Mouse (Mus musculus) lung, adult 2 months (tissue): Measurements from ENCODE around the gene DXBay18.
"Not testable (repeated sequence)": the region's sequence is repeated elsewhere in the genome, so short reads cannot be mapped to it uniquely, and the experiment has no call there.

Experiments used
- CTCF ChIP-seq: fragments of 200-500 bp; IDR thresholded peaks from 2 replicates; pipeline ENCODE4 v1.5.1; 2011; ENCODE audit warnings: mild to moderate bottlenecking, low read length, control low read depth; ENCODE audit not compliant: insufficient read depth
- POLR2A ChIP-seq: fragments of 200-500 bp; IDR thresholded peaks from 2 replicates; pipeline ENCODE4 v1.6.1; 2011; ENCODE audit warnings: low read depth, mild to moderate bottlenecking, control low read depth, low read length, borderline replicate concordance; ENCODE audit errors: extremely low read depth

GRCm38 (mm10) chrX:73191934-73192333, 42.7 kb upstream of the DXBay18 start, which contains the start of gene Xlr3b:
- TF ChIP-seq CTCF, POLR2A: not testable (repeated sequence)
